Mouse (Mus musculus): ENCODE data around the gene Apbb2.

DNA sequence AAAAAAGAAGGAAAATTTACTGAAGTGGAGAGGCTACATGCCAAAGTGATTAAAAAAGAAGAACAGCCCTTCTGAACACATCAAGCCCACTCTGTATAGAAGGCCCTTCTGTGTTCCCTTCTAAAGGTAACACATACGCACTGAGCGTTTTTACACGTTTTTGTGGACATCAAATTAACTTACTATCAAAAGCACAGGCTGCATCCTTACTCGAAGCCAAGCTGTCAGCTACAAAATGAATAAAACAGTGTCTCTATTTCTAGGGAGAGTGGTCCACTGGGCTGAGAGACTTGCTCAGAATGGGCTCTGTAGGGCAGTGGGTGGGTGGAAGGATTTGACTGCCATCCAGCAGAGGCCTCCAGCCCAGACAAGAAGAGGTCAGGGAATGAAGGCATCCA lies 126.0 kb downstream of the Apbb2 start:
- TF ChIP-seq CTCF (IDR thresholded peaks at IDR 0.05; ENCODE audit: borderline replicate concordance, insufficient read depth, low read length) = no peak
- no peak for TF ChIP-seq POLR2A (IDR thresholded peaks at IDR 0.05; ENCODE audit: low read depth, low read length)

Data from embryonic fibroblast, embryonic 13.5 days (primary cell).